Mouse (Mus musculus) cortical plate, adult 2 months (tissue): Measurements from ENCODE around the gene Kif26b. TPM values are rescaled to one million over a fixed set of nuclear protein-coding genes. Genes with fewer than 3 reads are reported as not detected.

Source experiments
- H3K27ac ChIP-seq: fragments of 200-500 bp; 2 replicates; pipeline ENCODE4 v1.5.1; 2012; ENCODE audit warnings: low read length, control low read depth, inconsistent platforms; ENCODE audit not compliant: insufficient read depth
- H3K4me1 ChIP-seq: fragments of 200-500 bp; 2 replicates; pipeline ENCODE4 v1.6.1; 2011; ENCODE audit warnings: low read length; ENCODE audit not compliant: control insufficient read depth, insufficient read depth
- H3K4me3 ChIP-seq: fragments of 200-500 bp; 2 replicates; pipeline ENCODE4 v1.5.1; 2011; ENCODE audit warnings: mild to moderate bottlenecking, low read length, control low read depth; ENCODE audit not compliant: insufficient read depth
- CTCF ChIP-seq: fragments of 200-500 bp; IDR thresholded peaks from 2 replicates; pipeline ENCODE4 v1.5.1; 2011; ENCODE audit warnings: mild to moderate bottlenecking, control low read depth, low read length; ENCODE audit not compliant: insufficient read depth; ENCODE audit errors: extremely low read depth
- POLR2A ChIP-seq: fragments of 200-500 bp; IDR thresholded peaks from 2 replicates; pipeline ENCODE4 v1.6.1; 2011; ENCODE audit warnings: mild to moderate bottlenecking, low read length, control low read depth; ENCODE audit not compliant: insufficient read depth; ENCODE audit errors: extremely low read depth
- polyA plus RNA-seq: library from polyadenylated mRNA; depleted of rRNA; stranded (reverse); fragments of >200 nt; gene quantifications from 2 replicates; pipeline ENCODE4 v1.2.3, GENCODE M21; 2012

Gene Kif26b
- polyA plus RNA-seq, 1 experiment = 1.9 TPM

DNA sequence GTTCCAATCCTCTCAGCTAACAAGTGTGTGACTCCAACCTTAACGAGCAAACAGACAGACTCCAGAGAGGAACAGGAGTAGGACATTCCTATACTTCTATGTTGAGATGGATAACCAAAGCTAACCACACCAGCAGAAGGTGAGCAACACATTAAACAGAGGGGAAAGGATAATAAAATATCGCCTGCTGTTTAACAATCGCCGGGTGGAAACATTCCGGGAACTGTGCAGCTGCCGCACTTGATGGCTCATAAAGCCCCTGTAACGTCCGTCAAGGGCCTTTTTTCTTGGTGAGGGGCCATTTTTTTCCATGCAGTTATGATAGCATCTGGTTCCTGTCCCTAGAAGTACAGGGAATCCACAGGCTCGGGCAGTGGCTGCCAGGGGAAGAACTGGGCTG is 204.1 kb downstream of the Kif26b start:
- TF ChIP-seq POLR2A (no peak), CTCF (no peak)
- H3K4me1 ChIP-seq = no peaks in the 10 kb centered on the region
- H3K27ac ChIP-seq = no peak overlapping the region
- H3K4me3 ChIP-seq = no peak overlapping the region

DNA sequence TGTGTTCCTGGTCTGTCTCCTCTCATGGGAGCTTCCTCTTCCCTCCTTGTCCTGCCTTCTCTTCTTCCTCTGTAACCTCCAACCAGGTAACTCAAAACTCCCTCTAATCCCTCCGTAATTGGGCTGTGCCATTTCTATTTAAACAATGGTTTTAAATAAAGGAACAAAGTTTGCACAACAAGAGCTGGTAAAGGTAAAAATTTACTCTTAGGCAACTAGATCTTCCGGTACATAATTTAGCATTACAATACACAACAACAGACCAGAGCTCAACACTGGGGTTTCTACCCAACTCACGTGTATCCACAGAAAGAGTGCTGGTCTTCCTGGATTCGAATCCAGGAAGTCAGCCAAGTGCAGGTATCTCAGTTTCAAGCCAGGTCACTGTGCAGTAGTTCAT is 205.7 kb downstream of the Kif26b start:
- Histone ChIP-seq H3K27ac (no peak overlapping the region), H3K4me1 (no peaks in the 10 kb centered on the region), H3K4me3 (no peak overlapping the region)
- TF ChIP-seq POLR2A = no peak
- no peak for TF ChIP-seq CTCF

DNA sequence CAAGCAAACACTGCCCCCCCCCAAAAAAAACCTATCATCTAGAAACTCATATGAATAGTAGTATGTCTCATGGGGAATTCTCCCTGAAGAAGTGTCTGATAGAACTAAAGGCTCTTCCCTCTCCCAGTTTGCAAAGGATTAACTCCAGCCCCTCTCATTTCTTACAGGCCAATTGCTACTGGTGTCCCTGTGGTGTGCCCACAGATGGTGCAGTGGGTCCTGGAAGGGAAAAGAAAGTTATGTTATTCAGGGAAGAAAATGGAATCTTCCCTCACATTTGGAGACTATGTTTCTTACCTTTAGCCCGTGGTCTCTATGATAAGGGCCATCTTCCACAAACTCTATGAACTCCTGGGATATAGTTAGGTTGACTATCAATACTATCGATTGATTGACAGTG is 208.0 kb downstream of the Kif26b start:
- Histone ChIP-seq H3K4me1 (no peaks in the 10 kb centered on the region), H3K4me3 (no peak overlapping the region), H3K27ac (no peak overlapping the region)
- no peak for TF ChIP-seq CTCF
- no peak for TF ChIP-seq POLR2A

- H3K4me1 ChIP-seq = no peaks in the 10 kb centered on the region
- TF ChIP-seq CTCF = no peak
- no peak overlapping the region for H3K27ac ChIP-seq
- H3K4me3 ChIP-seq = no peak overlapping the region
These were observed 214.9 kb downstream of the Kif26b start for GRCm38 (mm10) chr1:178743820-178744219.

DNA sequence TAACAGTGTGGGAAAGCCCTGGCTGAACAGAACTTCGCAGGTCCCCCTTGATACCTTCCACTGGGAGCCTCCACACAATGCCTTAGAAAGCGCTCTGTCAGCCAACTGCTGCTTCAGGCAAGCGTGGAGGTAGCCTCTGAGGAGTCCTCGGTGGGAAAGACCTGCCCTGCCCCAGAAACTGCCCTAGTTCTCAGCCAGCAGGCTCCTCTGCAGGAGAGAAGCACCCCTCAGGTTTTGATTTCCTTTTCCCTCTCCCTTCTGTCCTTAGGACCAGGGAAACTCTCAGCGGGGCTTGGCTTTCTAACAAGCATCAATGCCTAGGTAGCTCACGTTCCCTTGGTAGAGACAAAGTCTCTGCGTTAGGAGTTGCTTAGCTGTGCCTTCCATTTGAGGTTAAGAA is 215.6 kb downstream of the Kif26b start:
- H3K4me3 ChIP-seq = no peak overlapping the region
- TF ChIP-seq POLR2A (no peak), CTCF (no peak)
- no peak overlapping the region for H3K27ac ChIP-seq
- H3K4me1 ChIP-seq = no peaks in the 10 kb centered on the region

GRCm38 (mm10) chr1:178744961-178745360 is 216.0 kb downstream of the Kif26b start:
- Histone ChIP-seq H3K27ac (no peak overlapping the region), H3K4me1 (no peaks in the 10 kb centered on the region), H3K4me3 (no peak overlapping the region)
- TF ChIP-seq POLR2A (no peak), CTCF (no peak)

DNA sequence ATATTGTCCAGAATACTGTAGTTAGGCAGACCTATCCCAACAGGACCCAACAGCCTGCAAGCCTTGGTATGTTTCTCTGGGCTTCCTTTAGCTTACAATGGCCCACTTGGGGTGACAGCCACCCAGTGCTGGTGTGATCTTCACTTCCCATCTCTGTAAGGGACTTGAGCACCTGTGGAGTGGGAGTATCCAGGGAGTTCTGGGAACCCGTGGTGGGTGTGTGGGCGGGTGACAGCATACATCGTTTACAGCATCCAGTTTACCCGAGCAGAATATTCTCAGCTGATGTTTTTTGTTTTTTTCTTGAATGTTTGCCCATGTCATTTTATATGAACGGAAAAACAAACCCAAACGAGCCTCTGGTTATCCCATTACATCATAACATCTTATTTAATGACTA is 216.5 kb downstream of the Kif26b start:
- TF ChIP-seq CTCF (no peak), POLR2A (no peak)
- Histone ChIP-seq H3K27ac (no peak overlapping the region), H3K4me3 (no peak overlapping the region), H3K4me1 (no peaks in the 10 kb centered on the region)

DNA sequence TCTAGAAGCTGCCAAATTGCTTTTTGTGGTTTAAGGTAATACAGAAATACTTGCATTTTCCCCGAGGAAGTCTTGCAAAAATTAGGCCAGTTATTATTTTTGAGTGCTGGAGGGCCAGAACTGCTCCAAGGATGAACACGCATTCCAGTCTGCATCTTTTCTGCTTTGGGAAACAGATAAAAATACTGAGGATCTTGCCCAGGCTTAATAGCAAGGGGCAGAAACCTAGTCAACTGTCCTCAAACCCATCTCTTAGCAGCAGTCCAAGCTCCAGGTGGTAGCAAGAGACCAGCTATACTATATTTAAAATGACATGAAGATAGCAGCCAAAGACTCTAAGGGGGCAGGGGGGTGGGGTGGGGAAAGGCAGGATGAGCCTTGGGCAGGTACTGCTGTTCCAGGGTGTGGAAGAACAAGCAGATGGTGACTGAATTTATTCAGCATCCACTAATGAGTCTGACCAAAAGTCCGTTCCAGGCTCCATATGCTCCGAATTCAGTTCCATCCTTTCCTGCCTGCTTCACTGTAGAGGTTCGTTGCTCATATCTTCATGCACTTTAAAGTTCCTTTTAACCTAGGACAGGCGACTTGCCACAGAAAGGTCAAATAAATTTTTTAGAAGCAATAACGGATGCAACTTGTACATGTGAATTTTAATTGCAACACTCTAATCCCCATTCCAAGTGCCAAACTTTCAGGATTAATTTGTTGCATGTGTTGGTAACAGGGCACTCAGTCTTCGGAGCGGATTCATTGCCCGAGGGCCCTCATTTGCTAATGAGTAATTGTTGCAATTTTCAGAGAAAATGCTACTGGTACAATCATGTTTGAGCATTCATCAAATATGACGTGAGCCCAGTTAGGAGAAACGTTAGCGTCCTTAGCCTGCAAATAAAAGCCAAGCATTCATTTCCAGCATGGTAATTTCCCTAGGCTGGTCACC is 218.6 kb downstream of the Kif26b start:
- Histone ChIP-seq H3K4me1 (no peaks in the 10 kb centered on the region), H3K4me3 (no peak overlapping the region), H3K27ac (no peak overlapping the region)
- TF ChIP-seq CTCF (no peak), POLR2A (no peak)

DNA sequence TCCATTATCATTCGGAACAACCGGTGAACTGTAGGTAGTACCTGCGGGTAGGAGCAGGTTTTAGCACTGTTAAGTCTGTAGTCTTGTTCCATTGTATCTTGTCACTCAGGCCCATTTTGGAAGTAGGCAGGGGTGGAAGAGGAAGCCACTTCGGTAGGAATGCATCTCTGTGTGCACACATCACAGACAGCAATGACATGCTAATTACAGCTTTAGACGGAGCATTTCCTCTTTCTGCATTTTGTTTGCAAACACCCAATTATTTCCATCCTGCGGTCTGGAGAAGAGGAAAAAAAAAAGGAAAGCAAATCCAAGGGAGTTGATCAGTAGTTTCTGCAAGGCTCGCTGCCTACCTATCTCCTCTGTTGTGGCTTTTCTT is 219.3 kb downstream of the Kif26b start:
- no peaks in the 10 kb centered on the region for H3K4me1 ChIP-seq
- TF ChIP-seq POLR2A = no peak
- TF ChIP-seq CTCF = no peak
- no peak overlapping the region for H3K27ac ChIP-seq
- H3K4me3 ChIP-seq = no peak overlapping the region

DNA sequence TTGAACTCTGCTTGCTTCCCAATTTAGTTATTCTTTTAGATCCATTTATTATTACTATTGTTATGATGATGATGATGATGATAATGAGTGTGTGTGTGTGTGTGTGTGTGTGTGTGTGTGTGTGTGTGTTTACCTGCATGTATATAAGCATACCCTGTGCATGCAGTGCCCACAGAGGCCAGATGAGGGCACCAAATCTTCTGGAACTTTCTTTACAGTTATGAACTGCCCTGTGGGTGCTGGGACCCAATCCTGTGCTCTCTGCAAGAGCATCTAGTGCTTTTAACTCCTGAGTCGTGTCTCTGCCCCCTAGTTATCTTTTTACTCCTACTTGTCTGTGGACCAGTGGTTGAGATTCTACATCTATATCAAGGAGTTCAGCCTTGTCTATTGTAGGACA is 219.7 kb downstream of the Kif26b start:
- no peak for TF ChIP-seq CTCF
- no peak for TF ChIP-seq POLR2A
- Histone ChIP-seq H3K27ac (no peak overlapping the region), H3K4me1 (no peaks in the 10 kb centered on the region), H3K4me3 (no peak overlapping the region)

GRCm38 (mm10) chr1:178749786-178750185 is 220.9 kb downstream of the Kif26b start:
- no peak overlapping the region for H3K4me3 ChIP-seq
- TF ChIP-seq CTCF (no peak), POLR2A (no peak)
- no peaks in the 10 kb centered on the region for H3K4me1 ChIP-seq
- H3K27ac ChIP-seq = no peak overlapping the region
